Comparison of ENCODE assay signal across 8 mouse cellular contexts in genomic region chr11:55039591-55039990, GRCm38 (mm10). TPM values are rescaled to one million over a fixed set of nuclear protein-coding genes. Genes with fewer than 3 reads are reported as not detected.
A peak's percentile ranks its signal among the peaks of the same experiment; 100 is the strongest.
DNase-seq lines count a peak whose midpoint lies in the region; ATAC-seq lines count a peak whose summit lies in the region.

No protein-coding gene starts in this region.

- DNase-seq in adrenal gland, postnatal 25 days = peak; percentile 88
- peak; percentile 78 for DNase-seq in embryonic facial prominence, embryonic 14.5 days (ENCODE audit: low spot score)
- DNase-seq in layer of hippocampus, adult 11-12 months (ENCODE audit: low spot score) = peak; percentile 75
- DNase-seq in lung, postnatal 10 days = peak; percentile 88
- peak; percentile 60 for DNase-seq in retina, postnatal 7 days (ENCODE audit: low read depth, low spot score)
- peak; percentile 59 to 74 for DNase-seq in urinary bladder, adult 18-20 months (ENCODE audit: low spot score in 2 of 2)

- H3K36me3 ChIP-seq in embryonic facial prominence, embryonic 14.5 days (ENCODE audit: control insufficient read depth, insufficient read depth, low read length) = no peaks in the 10 kb centered on the region
- H3K36me3 ChIP-seq in heart, embryonic 16.5 days (ENCODE audit: control insufficient read depth, insufficient read depth) = no peaks in the 10 kb centered on the region

- H3K9me3 ChIP-seq in embryonic facial prominence, embryonic 14.5 days (ENCODE audit: control insufficient read depth, low read length) = 0 out of 2 replicates have a peak, but pooled peaks cover 5% of the 10 kb centered on the region
- no peaks in the 10 kb centered on the region for H3K9me3 ChIP-seq in heart, embryonic 16.5 days (replicated peaks; ENCODE audit: control insufficient read depth, low read length)

- 4% methylated on average over 9 of the region's 9 CpGs for WGBS in embryonic facial prominence, embryonic 14.5 days
- 4% methylated on average over 9 of the region's 9 CpGs for WGBS in heart, embryonic 16.5 days

- no peak overlapping the region for H3K4me3 ChIP-seq in embryonic facial prominence, embryonic 14.5 days (ENCODE audit: low read depth, low read length)
- H3K4me3 ChIP-seq in heart, embryonic 16.5 days (ENCODE audit: low read length) = no peak overlapping the region

- H3K27me3 ChIP-seq in embryonic facial prominence, embryonic 14.5 days (replicated peaks; ENCODE audit: control insufficient read depth, insufficient read depth, low read length) = no peaks in the 10 kb centered on the region
- no peaks in the 10 kb centered on the region for H3K27me3 ChIP-seq in heart, embryonic 16.5 days (ENCODE audit: control insufficient read depth, insufficient read depth, low read length)

- no peaks in the 10 kb centered on the region for H3K4me1 ChIP-seq in embryonic facial prominence, embryonic 14.5 days (ENCODE audit: control insufficient read depth, insufficient read depth, low read length)
- peaks cover 3% of the 10 kb centered on the region; the same call in 1 of the 2 replicates for H3K4me1 ChIP-seq in heart, embryonic 16.5 days (ENCODE audit: control insufficient read depth, insufficient read depth, low read length)

- ATAC-seq in CD4-positive, CD25-positive, alpha-beta regulatory T cell, adult 4 months = peak; percentile 95
- ATAC-seq in embryonic facial prominence, embryonic 14.5 days (ENCODE audit: low read depth) = peak; percentile 79
- ATAC-seq in heart, embryonic 16.5 days (replicated peaks; ENCODE audit: extremely low read depth, insufficient read depth, low FRiP score) = peak; percentile 63

- no peak overlapping the region for H3K4me2 ChIP-seq in embryonic facial prominence, embryonic 14.5 days (ENCODE audit: low read depth, low read length)
- no peak overlapping the region for H3K4me2 ChIP-seq in heart, embryonic 16.5 days (ENCODE audit: low read depth, low read length)

- H3K27ac ChIP-seq in embryonic facial prominence, embryonic 14.5 days (replicated peaks; ENCODE audit: low read depth, low read length) = no peak overlapping the region
- H3K27ac ChIP-seq in heart, embryonic 16.5 days (ENCODE audit: low read length) = no peak overlapping the region

- H3K9ac ChIP-seq in embryonic facial prominence, embryonic 14.5 days (ENCODE audit: low read depth, low read length) = no peak overlapping the region
- H3K9ac ChIP-seq in heart, embryonic 16.5 days (ENCODE audit: low read length) = no peak overlapping the region; the same call in 1 of the 2 replicates

RNA-seq across cellular contexts. Expression of gene Anxa6, which starts 6.3 kb away (rescaled TPM):
- 100 to 1,000 TPM; 387 to 504 TPM for polyA plus RNA-seq in CD4-positive, CD25-positive, alpha-beta regulatory T cell, adult 4 months (2017; shearing (Covaris generic))
- 94.6 and 115 TPM in 2 replicates for total RNA-seq in adrenal gland, postnatal 25 days (2021)
- 393 and 439 TPM in 2 replicates for polyA plus RNA-seq in embryonic facial prominence, embryonic 14.5 days (2014; fragmentation: Nextera tagmentation; extraction: Ambion mirVana)
- 340 and 364 TPM in 2 replicates for polyA plus RNA-seq in heart, embryonic 16.5 days (2015; fragmentation: Nextera tagmentation; extraction: Ambion mirVana)

RNA-seq across cellular contexts. Expression of gene Ccdc69, which starts 38.3 kb away (rescaled TPM):
- 10 to 100 TPM; 68.2 to 80.6 TPM for polyA plus RNA-seq in CD4-positive, CD25-positive, alpha-beta regulatory T cell, adult 4 months (2017; shearing (Covaris generic))
- 8.8 and 11.2 TPM in 2 replicates for total RNA-seq in adrenal gland, postnatal 25 days (2021)
- polyA plus RNA-seq in embryonic facial prominence, embryonic 14.5 days (2014; fragmentation: Nextera tagmentation; extraction: Ambion mirVana) = 2.2 and 2.7 TPM in 2 replicates
- 22.6 and 25.1 TPM in 2 replicates for polyA plus RNA-seq in heart, embryonic 16.5 days (2015; fragmentation: Nextera tagmentation; extraction: Ambion mirVana)

RNA-seq across cellular contexts. Expression of gene Gm2a, which starts 58.3 kb away (rescaled TPM):
- polyA plus RNA-seq in CD4-positive, CD25-positive, alpha-beta regulatory T cell, adult 4 months (2017; shearing (Covaris generic)) = 100 to 1,000 TPM; 162 to 185 TPM
- total RNA-seq in adrenal gland, postnatal 25 days (2021) = 211 and 223 TPM in 2 replicates
- 28.2 and 30.3 TPM in 2 replicates for polyA plus RNA-seq in embryonic facial prominence, embryonic 14.5 days (2014; fragmentation: Nextera tagmentation; extraction: Ambion mirVana)
- 36.7 and 38.5 TPM in 2 replicates for polyA plus RNA-seq in heart, embryonic 16.5 days (2015; fragmentation: Nextera tagmentation; extraction: Ambion mirVana)
